Comparison of ENCODE assay signal across 8 mouse cellular contexts in the genomic region with DNA sequence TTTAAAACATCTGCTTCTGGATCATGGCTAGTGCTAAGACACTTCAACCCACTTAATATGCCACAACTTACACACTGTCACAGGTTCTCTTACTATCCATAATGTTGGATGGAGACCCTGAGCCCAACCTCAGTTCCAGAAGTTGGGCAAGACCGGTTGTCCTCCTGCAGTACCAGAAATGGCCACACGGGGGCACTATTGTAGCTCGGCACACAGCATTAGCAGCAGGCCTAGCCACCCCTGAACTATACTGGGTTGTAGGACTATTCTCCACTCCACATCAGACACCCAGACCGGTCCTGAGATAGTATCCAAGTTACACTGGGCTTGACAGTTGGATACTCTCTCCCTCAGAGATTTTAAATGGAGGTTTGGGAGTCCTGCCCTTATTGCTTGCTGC. TPM values are rescaled to one million over a fixed set of nuclear protein-coding genes. Genes with fewer than 3 reads are reported as not detected.
DNase-seq lines count a peak whose midpoint lies in the region; ATAC-seq lines count a peak whose summit lies in the region.

No protein-coding gene starts in this region.

- no peaks in the 10 kb centered on the region for H3K9me3 ChIP-seq in hindbrain, embryonic 12.5 days (replicated peaks)
- H3K9me3 ChIP-seq in lung, embryonic 16.5 days (ENCODE audit: control insufficient read depth, low read length): no peaks in the 10 kb centered on the region

- no peak overlapping the region for H3K4me2 ChIP-seq in hindbrain, embryonic 12.5 days (replicated peaks)
- H3K4me2 ChIP-seq in lung, embryonic 16.5 days (ENCODE audit: low read depth, low read length): no peak overlapping the region

- H3K4me3 ChIP-seq in hindbrain, embryonic 12.5 days: no peak overlapping the region
- no peak overlapping the region for H3K4me3 ChIP-seq in lung, embryonic 16.5 days (ENCODE audit: low read length)

- WGBS in hindbrain, embryonic 12.5 days: 2% methylated on average over 4 of the region's 4 CpGs
- under 1% methylated on average over 4 of the region's 4 CpGs for whole genome bisulfite sequencing in lung, embryonic 16.5 days

- H3K36me3 ChIP-seq in hindbrain, embryonic 12.5 days: no peaks in the 10 kb centered on the region
- H3K36me3 ChIP-seq in lung, embryonic 16.5 days (ENCODE audit: control insufficient read depth, insufficient read depth, low read length): no peaks in the 10 kb centered on the region

- H3K4me1 ChIP-seq in hindbrain, embryonic 12.5 days: peaks cover 21% of the 10 kb centered on the region
- peaks cover 13% of the 10 kb centered on the region for H3K4me1 ChIP-seq in lung, embryonic 16.5 days (replicated peaks; ENCODE audit: control insufficient read depth, insufficient read depth, low read length)

- H3K27ac ChIP-seq in hindbrain, embryonic 12.5 days: no peak overlapping the region
- no peak overlapping the region for H3K27ac ChIP-seq in lung, embryonic 16.5 days (ENCODE audit: low read length)

- H3K27me3 ChIP-seq in hindbrain, embryonic 12.5 days: peaks cover 18% of the 10 kb centered on the region
- no peaks in the 10 kb centered on the region for H3K27me3 ChIP-seq in lung, embryonic 16.5 days (ENCODE audit: control insufficient read depth, insufficient read depth, low read depth, low read length)

- H3K9ac ChIP-seq in hindbrain, embryonic 12.5 days: no peak overlapping the region
- no peak overlapping the region for H3K9ac ChIP-seq in lung, embryonic 16.5 days (ENCODE audit: low read length)

- peak; percentile 87 for DNase-seq in MN1 (ENCODE audit: low spot score)
- DNase-seq in cerebellum, adult 9-10 months: peak; percentile 76
- DNase-seq in frontal cortex, adult 2 months (ENCODE audit: extremely low spot score in 1 of 2, low spot score in 1 of 2): peak; percentile 49 to 90
- DNase-seq in layer of hippocampus, adult 9-11 months: peak; percentile 48
- DNase-seq in ovary, postnatal 36 days (ENCODE audit: low spot score): peak; percentile 81
- peak; percentile 12 to 69 for DNase-seq in thymus, postnatal 10 days (ENCODE audit: low spot score in 2 of 2)

- peak; percentile 55 for ATAC-seq in hindbrain, embryonic 12.5 days (ENCODE audit: low FRiP score)
- peak; percentile 53 for ATAC-seq in lung, embryonic 16.5 days (ENCODE audit: low read depth)

RNA-seq across cellular contexts. Expression of gene Crocc2, which starts 5.9 kb away (rescaled TPM):
- 0.10 and 0.11 TPM in 2 replicates for polyA plus RNA-seq in frontal cortex, adult 2 months (2012; rRNA removed)
- 0.44 and 0.45 TPM in 2 replicates for polyA plus RNA-seq in hindbrain, embryonic 12.5 days (2016; fragmentation: Nextera tagmentation; extraction: Ambion mirVana)
- polyA plus RNA-seq in lung, embryonic 16.5 days (2015; fragmentation: Nextera tagmentation; extraction: Ambion mirVana): 4.9 and 5.1 TPM in 2 replicates

RNA-seq across cellular contexts. Expression of gene 2310007B03Rik, which starts 13.7 kb away (rescaled TPM):
- not detected in 2 replicates for polyA plus RNA-seq in frontal cortex, adult 2 months (2012; rRNA removed)
- polyA plus RNA-seq in hindbrain, embryonic 12.5 days (2016; fragmentation: Nextera tagmentation; extraction: Ambion mirVana): 0.35 and 0.41 TPM in 2 replicates
- 23.0 and 26.0 TPM in 2 replicates for polyA plus RNA-seq in lung, embryonic 16.5 days (2015; fragmentation: Nextera tagmentation; extraction: Ambion mirVana)

RNA-seq across cellular contexts. Expression of gene Agxt, which starts 39.4 kb away (rescaled TPM):
- polyA plus RNA-seq in frontal cortex, adult 2 months (2012; rRNA removed): not detected in 2 replicates
- not detected in 2 replicates for polyA plus RNA-seq in hindbrain, embryonic 12.5 days (2016; fragmentation: Nextera tagmentation; extraction: Ambion mirVana)
- polyA plus RNA-seq in lung, embryonic 16.5 days (2015; fragmentation: Nextera tagmentation; extraction: Ambion mirVana): 0.24 TPM in 1 of 2 replicates, not detected in the other

Comparison
In these comparisons a context has a peak if more than half of its experiments do, and no peak if none do; other contexts are left out.
1. RNA of gene 2310007B03Rik, which starts 13.7 kb away (polyA plus RNA-seq): 23.0 to 26.0 TPM in lung, embryonic 16.5 days; 0.35 to 0.41 TPM in hindbrain, embryonic 12.5 days and not detected in frontal cortex, adult 2 months; every median in the first group is over 10 times any median in the second.
2. Peak in every context shown above with its lines, with median percentiles within 50 percentile points of each other: DNase-seq.